Mouse (Mus musculus) layer of hippocampus, postnatal 36 days (tissue): ENCODE measurements at regions not wholly inside any gene's neighbourhood (a gene's known extent, or its start where the extent isn't known, plus 50 kb on each side); places are given as distances from the start of the nearest gene placed in this dataset.

Experiments used
- DNase-seq, 2 experiments: peaks; one replicate each; pipeline ENCODE4 v3.0.0; 2022

- DNase-seq, result no peak
Observed at GRCm38 (mm10) chr15:40435156-40435555, 301.0 kb downstream of the 9330182O14Rik start.

GRCm38 (mm10) chr15:40436688-40437087 lies 302.5 kb downstream of the 9330182O14Rik start:
- no peak for DNase-seq

GRCm38 (mm10) chr15:40439827-40440226 lies 305.7 kb downstream of the 9330182O14Rik start:
- no peak for DNase-seq

- DNase-seq, result no peak
Observed at GRCm38 (mm10) chr15:40448623-40449022, 314.5 kb downstream of the 9330182O14Rik start.

DNA sequence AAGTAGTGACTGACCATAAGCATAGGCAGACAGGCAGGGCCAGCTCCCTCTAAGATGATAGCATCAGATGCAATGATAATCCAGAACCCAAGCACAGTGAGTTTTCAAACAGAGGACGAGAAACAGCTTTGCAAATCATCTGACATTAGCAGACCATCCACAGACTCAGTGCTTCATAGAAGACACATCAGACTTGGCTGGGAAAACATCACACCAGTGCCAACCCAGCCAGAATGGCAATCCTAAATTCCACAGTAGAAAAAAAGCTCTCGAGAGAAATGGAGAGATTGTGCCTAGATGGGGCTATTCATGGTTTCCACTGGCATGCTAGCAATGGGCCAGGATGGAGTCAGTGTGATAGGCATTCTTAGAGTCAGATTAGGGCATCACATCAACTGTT lies 319.1 kb downstream of the 9330182O14Rik start:
- no peak for DNase-seq

DNA sequence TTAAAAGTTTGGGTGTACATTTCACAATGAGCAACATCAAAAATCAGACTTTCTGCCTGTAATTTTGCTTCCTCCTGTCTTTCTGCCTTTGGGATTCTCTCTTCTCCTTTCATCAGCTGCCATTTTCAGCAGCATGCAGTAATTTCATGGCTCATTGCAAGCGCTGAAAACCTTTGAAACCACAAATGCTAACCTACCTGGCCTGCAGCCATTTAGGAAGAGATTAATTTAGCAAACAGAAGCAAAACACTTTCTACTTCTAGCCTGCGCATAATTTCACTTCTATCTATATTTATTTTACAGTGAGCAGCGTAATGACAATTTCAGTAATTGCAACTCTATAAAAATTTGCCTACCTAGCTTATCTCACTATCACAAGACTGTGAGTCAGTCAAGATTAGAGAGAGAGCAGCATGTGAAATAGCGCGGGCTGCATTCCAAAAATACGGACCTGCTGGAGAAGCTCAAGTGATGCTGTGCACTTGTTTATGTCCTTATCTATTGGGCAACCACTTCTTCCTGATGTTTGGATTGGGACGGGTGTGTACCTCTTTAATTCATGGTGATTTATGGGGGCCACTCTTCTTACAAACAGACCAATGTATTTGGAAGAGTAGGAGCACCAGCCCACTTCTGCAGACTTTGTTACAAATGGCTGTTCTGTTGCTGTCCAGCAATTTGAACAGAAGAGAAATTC lies 341.6 kb downstream of the 9330182O14Rik start:
- no peak for DNase-seq

- DNase-seq, result no peak
Observed at GRCm38 (mm10) chr15:40480386-40480785, 346.2 kb downstream of the 9330182O14Rik start.

GRCm38 (mm10) chr15:40481239-40481638 lies 347.1 kb downstream of the 9330182O14Rik start:
- DNase-seq, result no peak

DNA sequence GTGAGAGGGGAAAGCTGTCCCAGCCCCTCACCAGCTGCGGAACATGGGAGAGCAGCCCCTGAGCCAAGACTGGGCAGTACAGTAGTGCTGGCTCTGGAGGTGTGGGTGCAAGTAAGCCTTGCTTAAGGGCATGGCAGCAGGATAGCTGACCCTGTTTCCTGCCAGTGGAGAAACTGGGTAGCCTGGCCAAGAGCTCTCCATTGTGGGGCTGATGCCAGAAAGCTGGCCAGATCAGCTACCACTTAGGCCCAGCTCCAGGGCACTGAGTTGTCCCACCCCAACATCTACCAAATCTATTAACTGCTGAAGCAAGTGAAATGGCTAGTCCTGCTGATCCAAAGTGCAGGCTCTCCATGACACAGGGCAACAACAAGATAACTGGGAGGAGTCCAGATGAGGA lies 351.8 kb downstream of the 9330182O14Rik start:
- no peak for DNase-seq

DNA sequence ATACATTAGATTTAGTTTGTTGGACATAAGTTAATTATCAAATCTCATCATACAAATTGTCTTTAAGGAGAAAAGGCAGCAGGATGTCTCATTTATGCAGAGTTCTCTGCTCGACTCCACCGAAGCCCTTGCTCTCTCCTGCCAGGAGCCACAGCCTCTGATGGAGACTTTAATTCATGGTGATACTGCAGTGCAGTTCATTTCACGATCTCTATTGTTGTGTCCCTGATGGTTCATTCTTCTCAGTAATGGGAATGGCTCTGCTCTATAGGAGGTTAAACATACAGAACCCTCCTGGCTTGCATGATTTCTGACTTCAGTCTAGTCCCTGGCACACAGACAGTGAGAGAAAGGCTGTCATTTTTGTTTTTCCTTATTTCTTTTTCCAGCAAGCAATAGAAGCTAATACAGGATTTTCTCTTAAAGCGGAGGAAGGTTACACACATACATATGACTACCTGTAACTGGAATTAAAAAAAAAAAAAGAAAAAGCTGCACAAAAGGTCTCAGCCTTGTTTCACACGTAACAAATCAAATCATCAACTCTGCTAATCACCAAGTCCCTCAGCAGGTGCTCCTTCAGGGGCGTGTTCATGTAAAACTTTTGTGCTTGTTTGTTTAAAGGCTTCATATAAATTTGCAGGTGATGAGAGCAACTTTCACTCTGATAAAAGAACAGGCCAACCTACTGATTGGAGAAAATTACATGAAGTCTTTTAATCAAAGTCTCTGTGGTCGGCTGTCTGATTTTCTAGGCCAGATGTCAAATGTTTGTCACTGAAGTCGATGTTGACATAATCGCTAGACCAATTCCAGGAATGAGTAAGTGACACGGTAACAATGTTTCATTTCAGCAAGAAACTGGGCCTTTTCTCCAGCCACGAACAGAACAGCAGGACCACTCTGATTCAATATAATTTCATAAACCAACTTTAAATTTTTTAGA lies 367.3 kb downstream of the 9330182O14Rik start:
- DNase-seq, result no peak

- no peak for DNase-seq
Observed at GRCm38 (mm10) chr15:40510826-40511225, 376.7 kb downstream of the 9330182O14Rik start.

- DNase-seq, result no peak
Observed at GRCm38 (mm10) chr15:40524350-40524749, 390.2 kb downstream of the 9330182O14Rik start.

DNA sequence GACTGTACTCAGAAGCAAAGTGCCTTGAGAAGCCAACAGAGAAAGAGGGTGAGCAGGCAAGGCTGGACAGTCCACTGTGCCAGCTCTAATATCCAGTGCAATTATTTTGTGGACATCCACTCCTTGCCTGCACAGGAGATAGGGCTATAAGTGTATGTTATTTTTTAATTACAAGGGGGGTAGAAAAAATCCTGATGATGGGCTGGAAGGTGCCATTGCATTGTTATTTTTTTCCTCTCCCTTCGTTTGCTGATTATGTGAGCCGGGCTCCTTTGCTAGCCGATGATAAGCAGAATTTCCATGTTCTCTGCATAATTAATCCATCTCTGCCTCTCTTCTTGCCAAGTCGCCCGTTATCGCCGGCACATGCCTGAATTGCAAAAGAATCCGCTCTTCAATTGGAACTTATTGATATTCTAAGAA lies 399.3 kb downstream of the 9330182O14Rik start:
- DNase-seq, result peak; percentile 4 to 10

DNA sequence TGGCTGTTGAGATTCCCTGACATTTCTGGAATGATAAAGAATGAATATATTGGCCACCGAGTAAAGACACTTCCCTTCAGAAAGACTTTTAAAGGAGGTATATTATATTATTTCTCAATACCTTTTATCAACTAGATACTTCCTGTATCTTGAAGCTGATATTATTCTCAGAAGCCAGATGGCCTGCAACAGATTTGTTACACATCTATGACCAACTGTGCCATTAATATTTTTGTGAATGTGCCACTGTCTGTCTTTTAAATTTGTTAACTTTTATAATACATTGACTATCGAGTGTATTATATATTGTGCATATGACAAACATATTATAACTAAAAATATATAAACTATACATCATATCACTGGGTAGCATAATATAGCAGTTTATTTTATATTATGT lies 427.5 kb downstream of the 9330182O14Rik start:
- DNase-seq, result no peak

DNA sequence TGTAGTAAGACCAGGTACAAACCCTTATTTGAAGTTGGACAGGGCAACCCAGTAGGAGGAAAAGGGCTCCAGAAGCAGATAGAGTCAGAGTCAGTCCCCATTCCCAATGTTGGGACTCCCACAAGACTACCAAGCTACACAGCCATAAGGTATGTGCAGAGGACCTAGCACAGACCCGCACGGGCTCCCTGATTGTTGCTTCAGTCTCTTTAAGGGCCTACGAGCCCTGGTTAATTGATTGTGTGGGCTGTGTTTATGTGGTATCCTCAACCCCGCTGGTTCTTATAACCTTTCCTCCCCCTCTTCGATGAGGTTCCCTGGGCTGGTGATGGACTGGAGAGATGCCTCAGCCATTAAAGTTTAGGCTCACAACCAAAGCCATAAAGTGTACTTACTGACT lies 431.6 kb downstream of the 9330182O14Rik start:
- DNase-seq, result no peak

DNA sequence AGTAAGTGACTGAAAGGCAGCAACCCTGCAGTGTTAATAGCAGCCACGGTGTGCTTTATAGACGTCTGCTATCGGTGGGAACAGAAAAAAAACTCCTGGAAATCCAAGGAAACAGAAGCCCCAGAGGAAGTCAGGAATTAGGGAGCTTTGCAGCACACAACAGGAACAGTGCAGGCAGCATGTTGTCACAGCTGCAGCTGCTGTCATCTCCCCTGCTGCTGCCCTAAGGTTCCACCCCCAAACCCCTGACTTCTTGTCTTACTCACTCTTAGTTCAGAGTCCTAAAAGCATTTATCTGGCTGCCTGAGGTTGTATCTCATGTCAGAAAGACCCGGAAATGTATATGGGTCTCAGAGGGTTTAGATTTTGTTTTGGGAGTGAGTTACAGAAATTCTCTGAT lies 432.3 kb downstream of the 9330182O14Rik start:
- DNase-seq, result no peak

- no peak for DNase-seq
Observed at GRCm38 (mm10) chr15:40568701-40569100, 434.5 kb downstream of the 9330182O14Rik start.
